Mouse (Mus musculus): ENCODE measurements around the gene Cuedc2. TPM values are rescaled to one million over a fixed set of nuclear protein-coding genes. Genes with fewer than 3 reads are reported as not detected.
A peak's percentile ranks its signal among the peaks of the same experiment; 100 is the strongest.

Cuedc2 gene
- polyA plus RNA-seq, 1 experiment from 2014 or later = 67.3 TPM

GRCm38 (mm10) chr19:46312566-46312965 is 25.9 kb downstream of the Cuedc2 start:
- Histone ChIP-seq H3K27me3 (ENCODE audit: control insufficient read depth, insufficient read depth, low read depth, low read length) (peaks cover 28% of the 10 kb centered on the region), H3K4me1 (ENCODE audit: control insufficient read depth, low read depth, low read length) (peaks cover 57% of the 10 kb centered on the region), H3K9ac (ENCODE audit: low read depth, low read length) (no peak overlapping the region), H3K4me2 (ENCODE audit: low read depth, low read length) (no peak overlapping the region), H3K9me3 (replicated peaks; ENCODE audit: control insufficient read depth, low read length) (no peaks in the 10 kb centered on the region), H3K36me3 (ENCODE audit: control insufficient read depth, insufficient read depth) (peaks cover 6% of the 10 kb centered on the region), H3K27ac (ENCODE audit: low read length) (peak overlapping the region; percentile 48), H3K4me3 (ENCODE audit: low read depth, low read length) (no peak overlapping the region)
- WGBS (ENCODE audit: insufficient replicate concordance) = 87% methylated on average over 21 of the region's 21 CpGs
- ATAC-seq (ENCODE audit: low read depth) = no peak

GRCm38 (mm10) chr19:46311341-46311740 is 27.2 kb downstream of the Cuedc2 start:
- Histone ChIP-seq H3K27me3 (ENCODE audit: control insufficient read depth, insufficient read depth, low read depth, low read length) (peaks cover 16% of the 10 kb centered on the region), H3K9ac (ENCODE audit: low read depth, low read length) (no peak overlapping the region), H3K4me3 (ENCODE audit: low read depth, low read length) (no peak overlapping the region), H3K27ac (ENCODE audit: low read length) (no peak overlapping the region), H3K4me1 (ENCODE audit: control insufficient read depth, low read depth, low read length) (peaks cover 45% of the 10 kb centered on the region), H3K9me3 (replicated peaks; ENCODE audit: control insufficient read depth, low read length) (no peaks in the 10 kb centered on the region), H3K4me2 (ENCODE audit: low read depth, low read length) (no peak overlapping the region), H3K36me3 (ENCODE audit: control insufficient read depth, insufficient read depth) (peaks cover 6% of the 10 kb centered on the region)
- ATAC-seq (ENCODE audit: low read depth) = no peak
- WGBS (ENCODE audit: insufficient replicate concordance) = 83% methylated on average over 9 of the region's 9 CpGs

GRCm38 (mm10) chr19:46310312-46310865 is 28.1 kb downstream of the Cuedc2 start:
- peaks cover 43% of the 10 kb centered on the region for H3K4me1 ChIP-seq (ENCODE audit: control insufficient read depth, low read depth, low read length)
- ATAC-seq (ENCODE audit: low read depth) = no peak
- H3K36me3 ChIP-seq (ENCODE audit: control insufficient read depth, insufficient read depth) = peaks cover 6% of the 10 kb centered on the region
- H3K9ac ChIP-seq (ENCODE audit: low read depth, low read length) = no peak overlapping the region
- H3K4me2 ChIP-seq (ENCODE audit: low read depth, low read length) = no peak overlapping the region
- H3K4me3 ChIP-seq (ENCODE audit: low read depth, low read length) = no peak overlapping the region
- peaks cover 9% of the 10 kb centered on the region for H3K27me3 ChIP-seq (ENCODE audit: control insufficient read depth, insufficient read depth, low read depth, low read length)
- 87% methylated on average over 12 of the region's 12 CpGs for WGBS (ENCODE audit: insufficient replicate concordance)
- H3K9me3 ChIP-seq (replicated peaks; ENCODE audit: control insufficient read depth, low read length) = no peaks in the 10 kb centered on the region
- no peak overlapping the region for H3K27ac ChIP-seq (ENCODE audit: low read length)

- H3K4me1 ChIP-seq (ENCODE audit: control insufficient read depth, low read depth, low read length) = peaks cover 40% of the 10 kb centered on the region
- H3K4me3 ChIP-seq (ENCODE audit: low read depth, low read length) = no peak overlapping the region
- H3K27ac ChIP-seq (ENCODE audit: low read length) = no peak overlapping the region
- H3K36me3 ChIP-seq (ENCODE audit: control insufficient read depth, insufficient read depth) = peaks cover 6% of the 10 kb centered on the region
- no peak overlapping the region for H3K9ac ChIP-seq (ENCODE audit: low read depth, low read length)
- WGBS (ENCODE audit: insufficient replicate concordance) = 77% methylated on average over 21 of the region's 21 CpGs
- no peaks in the 10 kb centered on the region for H3K9me3 ChIP-seq (replicated peaks; ENCODE audit: control insufficient read depth, low read length)
- no peak overlapping the region for H3K4me2 ChIP-seq (ENCODE audit: low read depth, low read length)
- peaks cover 6% of the 10 kb centered on the region for H3K27me3 ChIP-seq (ENCODE audit: control insufficient read depth, insufficient read depth, low read depth, low read length)
- no peak for ATAC-seq (ENCODE audit: low read depth)
Observed at GRCm38 (mm10) chr19:46309651-46310305, 28.7 kb downstream of the Cuedc2 start.

- peak overlapping the region; percentile 60 for H3K9ac ChIP-seq (ENCODE audit: low read depth, low read length)
- peaks cover 6% of the 10 kb centered on the region for H3K36me3 ChIP-seq (ENCODE audit: control insufficient read depth, insufficient read depth)
- H3K4me2 ChIP-seq (ENCODE audit: low read depth, low read length) = peak overlapping the region; percentile 80
- 0 out of 2 replicates have a peak, but pooled peaks have one; percentile 14 for ATAC-seq (ENCODE audit: low read depth)
- 1% methylated on average over 47 of the region's 47 CpGs for WGBS (ENCODE audit: insufficient replicate concordance)
- H3K27ac ChIP-seq (ENCODE audit: low read length) = no peak overlapping the region
- no peaks in the 10 kb centered on the region for H3K9me3 ChIP-seq (replicated peaks; ENCODE audit: control insufficient read depth, low read length)
- peaks cover 36% of the 10 kb centered on the region for H3K4me1 ChIP-seq (ENCODE audit: control insufficient read depth, low read depth, low read length)
- H3K4me3 ChIP-seq (ENCODE audit: low read depth, low read length) = peak overlapping the region; percentile 56
- H3K27me3 ChIP-seq (ENCODE audit: control insufficient read depth, insufficient read depth, low read depth, low read length) = no peaks in the 10 kb centered on the region; the same call in 1 of the 2 replicates
Observed at GRCm38 (mm10) chr19:46308706-46309435, 29.6 kb downstream of the Cuedc2 start.

GRCm38 (mm10) chr19:46308303-46308702 is 30.2 kb downstream of the Cuedc2 start:
- Histone ChIP-seq H3K4me2 (ENCODE audit: low read depth, low read length) (peak overlapping the region; percentile 80), H3K4me3 (ENCODE audit: low read depth, low read length) (no peak overlapping the region), H3K9me3 (replicated peaks; ENCODE audit: control insufficient read depth, low read length) (no peaks in the 10 kb centered on the region), H3K4me1 (ENCODE audit: control insufficient read depth, low read depth, low read length) (peaks cover 33% of the 10 kb centered on the region), H3K9ac (ENCODE audit: low read depth, low read length) (no peak overlapping the region), H3K27me3 (ENCODE audit: control insufficient read depth, insufficient read depth, low read depth, low read length) (no peaks in the 10 kb centered on the region; the same call in 1 of the 2 replicates), H3K36me3 (ENCODE audit: control insufficient read depth, insufficient read depth) (peaks cover 6% of the 10 kb centered on the region), H3K27ac (ENCODE audit: low read length) (no peak overlapping the region)
- WGBS (ENCODE audit: insufficient replicate concordance) = 77% methylated on average over 16 of the region's 16 CpGs
- ATAC-seq (ENCODE audit: low read depth) = no peak

GRCm38 (mm10) chr19:46307781-46308180 is 30.7 kb downstream of the Cuedc2 start:
- 83% methylated on average over 16 of the region's 16 CpGs for WGBS (ENCODE audit: insufficient replicate concordance)
- Histone ChIP-seq H3K36me3 (ENCODE audit: control insufficient read depth, insufficient read depth) (peaks cover 6% of the 10 kb centered on the region), H3K27ac (ENCODE audit: low read length) (no peak overlapping the region), H3K9me3 (replicated peaks; ENCODE audit: control insufficient read depth, low read length) (no peaks in the 10 kb centered on the region), H3K4me1 (ENCODE audit: control insufficient read depth, low read depth, low read length) (peaks cover 31% of the 10 kb centered on the region), H3K9ac (ENCODE audit: low read depth, low read length) (no peak overlapping the region), H3K27me3 (ENCODE audit: control insufficient read depth, insufficient read depth, low read depth, low read length) (no peaks in the 10 kb centered on the region; the same call in 1 of the 2 replicates), H3K4me2 (ENCODE audit: low read depth, low read length) (no peak overlapping the region), H3K4me3 (ENCODE audit: low read depth, low read length) (no peak overlapping the region)
- ATAC-seq (ENCODE audit: low read depth) = no peak

- 92% methylated on average over 9 of the region's 9 CpGs for WGBS (ENCODE audit: insufficient replicate concordance)
- Histone ChIP-seq H3K27ac (ENCODE audit: low read length) (no peak overlapping the region), H3K4me1 (ENCODE audit: control insufficient read depth, low read depth, low read length) (peaks cover 31% of the 10 kb centered on the region), H3K27me3 (ENCODE audit: control insufficient read depth, insufficient read depth, low read depth, low read length) (no peaks in the 10 kb centered on the region; the same call in 1 of the 2 replicates), H3K4me3 (ENCODE audit: low read depth, low read length) (no peak overlapping the region), H3K9me3 (replicated peaks; ENCODE audit: control insufficient read depth, low read length) (no peaks in the 10 kb centered on the region), H3K9ac (ENCODE audit: low read depth, low read length) (no peak overlapping the region), H3K4me2 (ENCODE audit: low read depth, low read length) (no peak overlapping the region), H3K36me3 (ENCODE audit: control insufficient read depth, insufficient read depth) (peaks cover 6% of the 10 kb centered on the region)
- ATAC-seq (ENCODE audit: low read depth) = no peak
Observed at GRCm38 (mm10) chr19:46306751-46307289, 31.7 kb downstream of the Cuedc2 start.
